Mouse (Mus musculus): ENCODE measurements at regions not wholly inside any gene's neighbourhood (a gene's known extent, or its start where the extent isn't known, plus 50 kb on each side); places are given as distances from the start of the nearest gene placed in this dataset.
"Not testable (repeated sequence)": the region's sequence is repeated elsewhere in the genome, so short reads cannot be mapped to it uniquely, and the experiment has no call there.

DNA sequence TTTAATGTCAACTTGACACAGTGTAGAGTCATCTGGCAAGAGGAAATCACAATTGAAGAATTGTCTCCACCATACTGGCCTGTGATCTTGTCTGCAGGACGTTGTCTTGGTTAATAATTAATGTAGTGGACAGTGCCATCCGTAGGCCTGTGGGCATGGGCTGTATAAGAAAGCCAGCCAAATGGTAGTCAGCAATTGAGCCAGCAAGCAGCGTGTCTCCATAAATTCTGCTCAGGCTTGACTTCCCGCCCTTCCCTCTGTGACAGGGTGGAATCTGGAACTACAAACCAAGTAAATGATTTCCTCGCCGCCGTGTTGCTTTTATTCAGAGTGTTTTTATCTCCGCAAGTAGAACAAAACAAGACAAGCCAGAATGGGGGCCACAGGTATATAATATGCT, 184.5 kb upstream of the Plekha5 start:
- DNase-seq (ENCODE audit: extremely low read depth, insufficient read length, low spot score): no peak

- no peak for DNase-seq (ENCODE audit: extremely low read depth, insufficient read length, low spot score)
These were observed 190.3 kb upstream of the Plcz1 start for GRCm38 (mm10) chr6:140231537-140231936.

DNA sequence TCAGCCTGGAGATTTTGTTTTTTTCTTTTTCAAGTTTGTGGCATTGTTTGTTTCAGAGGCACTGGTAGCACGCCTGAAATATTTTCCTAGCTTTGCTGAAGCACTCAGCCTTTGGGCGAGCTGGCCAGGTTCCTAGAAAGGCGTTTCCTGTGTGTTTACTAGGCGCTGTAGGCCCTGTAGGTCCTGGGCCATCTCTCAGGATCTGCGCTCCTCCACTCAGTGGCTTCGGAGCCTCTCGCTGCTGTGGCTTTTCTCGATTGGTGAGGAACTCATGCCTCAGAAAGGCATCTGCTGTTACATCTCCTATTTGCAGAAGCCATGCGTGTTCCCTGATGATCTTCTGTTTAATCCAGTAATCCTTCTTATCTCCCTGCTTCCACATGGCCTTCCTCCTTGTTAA, 188.0 kb upstream of the Plcz1 start:
- DNase-seq (ENCODE audit: extremely low read depth, insufficient read length, low spot score): no peak

DNA sequence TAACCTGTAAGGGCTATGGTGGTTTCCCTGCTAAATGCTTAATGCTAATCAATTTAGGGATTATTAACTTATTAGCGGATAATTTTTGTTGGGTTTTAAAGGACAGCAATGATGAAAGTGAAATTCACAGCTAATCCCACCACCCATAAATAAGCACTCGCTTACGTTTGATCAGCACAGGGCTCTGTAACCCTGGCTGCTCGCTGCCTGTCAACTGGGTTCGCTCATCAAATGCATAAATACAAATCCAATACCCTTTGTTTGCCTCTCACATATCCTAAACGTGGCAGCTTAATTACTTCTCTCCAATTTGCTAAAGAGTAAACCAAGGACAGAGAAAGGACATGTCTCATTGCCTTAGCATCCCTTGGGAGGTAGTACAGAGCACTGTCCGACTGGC, 187.5 kb upstream of the Plcz1 start:
- no peak for DNase-seq (ENCODE audit: extremely low read depth, insufficient read length, low spot score)

GRCm38 (mm10) chr6:140222534-140223324, 181.5 kb upstream of the Plcz1 start:
- DNase-seq (ENCODE audit: extremely low read depth, insufficient read length, low spot score): no peak

- DNase-seq (ENCODE audit: extremely low read depth, insufficient read length, low spot score): no peak
These were observed 180.5 kb upstream of the Plcz1 start for GRCm38 (mm10) chr6:140221653-140222272.

GRCm38 (mm10) chr6:140218789-140219188, 177.5 kb upstream of the Plcz1 start:
- DNase-seq (ENCODE audit: extremely low read depth, insufficient read length, low spot score): no peak

DNA sequence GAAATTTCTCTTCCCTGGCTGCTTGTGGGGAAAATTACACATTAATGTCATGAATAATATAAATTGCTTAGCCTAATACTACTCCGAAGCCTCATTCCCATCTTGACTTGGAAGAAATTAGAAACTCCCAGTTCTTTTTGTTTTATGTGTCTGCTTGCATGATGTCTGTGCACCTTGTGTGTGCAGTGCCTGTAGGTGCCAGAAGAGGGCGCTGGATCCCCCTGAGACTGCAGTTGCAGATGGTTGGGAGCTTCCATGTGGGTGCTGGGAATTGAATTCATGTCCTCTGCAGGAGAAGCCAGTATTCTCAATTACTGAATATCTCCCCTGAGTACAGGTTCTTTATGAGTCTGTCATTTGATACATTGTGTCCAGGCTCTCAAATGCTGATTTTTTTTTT, 171.1 kb upstream of the Plcz1 start:
- no peak for DNase-seq (ENCODE audit: extremely low read depth, insufficient read length, low spot score)

GRCm38 (mm10) chr6:140210141-140210540, 168.9 kb upstream of the Plcz1 start:
- DNase-seq (ENCODE audit: extremely low read depth, insufficient read length, low spot score): no peak

DNA sequence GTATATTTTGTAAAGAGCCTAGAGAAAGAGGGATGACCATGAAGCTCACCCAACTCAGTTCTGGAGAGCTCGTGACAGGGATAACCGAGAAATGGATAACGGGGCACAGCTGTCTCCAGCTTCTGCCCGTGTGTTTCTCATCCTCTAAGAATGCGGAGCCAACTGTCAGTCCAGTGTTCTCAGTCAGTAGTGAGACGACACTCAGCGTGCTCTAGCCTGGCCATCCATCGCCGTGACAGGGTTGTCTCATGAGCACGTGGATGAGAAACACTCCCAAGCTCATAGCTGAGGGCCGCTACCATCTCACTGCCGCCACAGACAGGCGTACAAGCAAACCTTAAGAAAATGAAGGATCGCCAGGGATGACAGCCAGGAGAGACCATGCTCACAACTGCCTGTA, 167.8 kb upstream of the Plcz1 start:
- DNase-seq (ENCODE audit: extremely low read depth, insufficient read length, low spot score): no peak

DNA sequence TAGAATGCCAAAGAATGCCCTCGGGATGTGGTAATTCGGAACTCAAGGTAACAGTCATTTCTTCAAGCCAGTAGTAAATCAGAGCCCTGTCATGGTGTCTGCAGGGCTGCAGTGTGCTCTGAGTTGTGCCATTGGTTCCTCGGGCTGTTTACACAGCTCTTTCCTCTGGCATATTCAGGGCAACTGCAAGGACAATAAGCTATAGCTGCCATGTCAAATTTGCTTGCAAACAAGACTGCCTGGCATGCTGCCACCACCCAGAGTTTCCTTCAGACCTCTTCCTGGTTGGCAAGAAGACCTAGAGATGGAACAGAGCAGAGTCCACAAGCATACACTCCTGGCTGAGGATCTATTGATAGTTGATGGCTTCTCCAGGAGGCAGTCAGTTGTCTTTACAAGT, 167.1 kb upstream of the Plcz1 start:
- DNase-seq (ENCODE audit: extremely low read depth, insufficient read length, low spot score): no peak

- not testable (repeated sequence) for DNase-seq (ENCODE audit: extremely low read depth, insufficient read length, low spot score)
These were observed 165.4 kb upstream of the Plcz1 start for GRCm38 (mm10) chr6:140206676-140207075.

DNA sequence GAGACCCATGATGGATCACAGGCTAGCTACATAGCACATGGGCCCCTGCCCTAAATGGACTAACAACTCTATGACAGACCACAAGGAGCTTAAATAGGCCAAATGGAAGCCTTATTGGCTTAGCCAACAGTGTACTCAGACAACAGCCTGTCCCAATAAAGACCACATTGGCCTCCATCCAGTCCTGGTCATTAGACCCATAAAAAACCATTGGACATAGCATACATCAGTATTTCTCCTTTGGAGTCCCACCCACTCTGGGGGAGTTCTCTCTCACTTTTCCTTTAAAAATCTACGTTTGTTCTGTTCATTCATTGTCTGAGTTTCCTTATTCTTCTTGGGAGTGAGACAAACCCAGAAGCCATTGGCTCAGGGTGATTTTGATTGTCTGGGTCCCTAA, 160.1 kb upstream of the Plcz1 start:
- DNase-seq (ENCODE audit: extremely low read depth, insufficient read length, low spot score): no peak

GRCm38 (mm10) chr6:140200322-140200721, 159.1 kb upstream of the Plcz1 start:
- no peak for DNase-seq (ENCODE audit: extremely low read depth, insufficient read length, low spot score)

- DNase-seq (ENCODE audit: extremely low read depth, insufficient read length, low spot score): no peak
These were observed 156.8 kb upstream of the Plcz1 start for GRCm38 (mm10) chr6:140198036-140198435.

- no peak for DNase-seq (ENCODE audit: extremely low read depth, insufficient read length, low spot score)
These were observed 155.9 kb upstream of the Plcz1 start for GRCm38 (mm10) chr6:140197113-140197675.

DNA sequence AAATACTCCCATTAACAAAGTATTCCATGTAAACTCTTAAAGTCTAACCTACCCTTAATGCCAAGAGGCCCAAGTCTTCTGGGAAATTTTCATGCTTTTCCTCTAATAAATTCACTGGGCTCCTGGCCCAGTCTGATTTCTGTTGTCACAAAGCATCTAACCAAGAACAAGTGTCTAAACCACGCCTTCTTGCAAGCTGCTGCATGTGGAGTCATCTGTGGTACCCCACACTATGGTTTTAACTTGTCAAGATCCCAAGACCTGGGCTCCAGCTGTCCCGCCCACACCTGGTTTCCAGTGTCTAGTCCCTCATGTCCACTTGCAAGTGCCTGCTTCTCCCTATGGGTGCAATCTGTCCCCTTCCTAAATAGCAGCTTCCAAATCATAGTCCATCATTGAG, 153.0 kb upstream of the Plcz1 start:
- DNase-seq (ENCODE audit: extremely low read depth, insufficient read length, low spot score): no peak

DNA sequence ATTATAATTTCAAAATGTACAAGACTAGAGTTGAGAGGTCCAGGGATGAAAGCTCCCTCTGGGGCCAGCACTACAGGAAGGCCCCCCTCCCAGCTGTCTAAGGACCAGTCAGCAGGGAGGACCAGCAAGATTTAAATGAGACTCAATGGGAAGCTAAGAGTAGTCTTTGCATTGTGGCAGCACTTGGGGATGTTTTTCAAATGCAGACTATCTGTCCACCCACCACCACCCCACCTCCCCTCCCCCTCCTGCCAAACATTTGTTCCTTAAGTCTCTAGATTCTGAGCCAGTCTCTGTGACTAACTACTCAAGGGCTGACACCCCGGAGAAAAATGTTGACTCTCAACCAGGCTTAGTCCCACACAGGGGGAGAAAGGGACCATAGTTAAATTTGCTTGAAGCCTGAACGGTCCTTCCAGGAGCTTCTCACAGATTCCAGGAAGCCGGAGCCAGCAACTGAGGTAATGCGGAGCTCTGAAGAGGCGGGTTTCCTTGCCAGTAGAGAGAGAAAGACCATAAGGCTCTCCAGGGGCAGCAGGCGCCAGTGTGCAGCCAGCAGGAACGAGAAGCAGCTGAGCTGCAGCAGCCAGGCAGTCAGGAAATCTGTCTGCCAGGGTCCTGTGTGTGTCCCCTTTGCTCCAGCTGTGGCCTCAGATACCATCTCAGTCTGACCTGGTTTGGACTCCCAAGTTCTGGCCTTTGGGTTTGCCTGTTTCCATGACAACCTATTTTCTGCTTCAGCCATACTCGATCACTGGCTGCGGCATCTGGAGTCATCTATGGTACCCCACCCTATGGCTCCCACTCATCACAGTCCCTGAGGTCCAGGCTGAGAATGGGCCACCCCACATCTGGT, 152.1 kb upstream of the Plcz1 start:
- no peak for DNase-seq (ENCODE audit: extremely low read depth, insufficient read length, low spot score)

GRCm38 (mm10) chr6:140192526-140192925, 151.3 kb upstream of the Plcz1 start:
- no peak for DNase-seq (ENCODE audit: extremely low read depth, insufficient read length, low spot score)

GRCm38 (mm10) chr6:140191341-140191740, 150.1 kb upstream of the Plcz1 start:
- no peak for DNase-seq (ENCODE audit: extremely low read depth, insufficient read length, low spot score)

DNA sequence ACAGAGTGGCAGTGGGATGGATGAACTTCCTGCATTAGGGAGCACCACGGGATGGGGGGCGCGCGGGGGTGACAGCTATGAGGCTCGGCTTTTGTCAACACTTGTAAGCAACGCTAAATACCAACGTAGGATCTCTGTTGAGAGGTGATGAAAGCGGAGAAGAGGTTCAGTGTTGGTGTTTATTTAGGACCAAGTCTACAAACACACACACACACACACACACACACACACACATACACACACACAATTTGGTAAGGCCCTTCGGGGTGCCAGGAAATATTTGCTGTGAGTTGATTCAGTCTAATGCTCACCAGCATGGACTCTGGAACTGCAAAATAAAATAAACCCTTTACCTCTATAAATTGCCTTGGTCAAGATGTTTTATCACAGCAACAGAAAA, 148.3 kb upstream of the Plcz1 start:
- DNase-seq (ENCODE audit: extremely low read depth, insufficient read length, low spot score): no peak

All from 3134 (cell line).